Mouse (Mus musculus) T-helper 2 cell (primary cell): Measurements from ENCODE around the gene Gadd45a.
"Not testable (repeated sequence)": the region's sequence is repeated elsewhere in the genome, so short reads cannot be mapped to it uniquely, and the experiment has no call there.

Source experiments
- in situ Hi-C: fragments of 300-600 bp; cut with MboI, MseI; formaldehyde crosslinking; loops from one replicate; pipeline ENCODE4 v1.15.1; 2025; ENCODE audit warnings: high pct_unique_total_duplicates

Gadd45a gene

DNA sequence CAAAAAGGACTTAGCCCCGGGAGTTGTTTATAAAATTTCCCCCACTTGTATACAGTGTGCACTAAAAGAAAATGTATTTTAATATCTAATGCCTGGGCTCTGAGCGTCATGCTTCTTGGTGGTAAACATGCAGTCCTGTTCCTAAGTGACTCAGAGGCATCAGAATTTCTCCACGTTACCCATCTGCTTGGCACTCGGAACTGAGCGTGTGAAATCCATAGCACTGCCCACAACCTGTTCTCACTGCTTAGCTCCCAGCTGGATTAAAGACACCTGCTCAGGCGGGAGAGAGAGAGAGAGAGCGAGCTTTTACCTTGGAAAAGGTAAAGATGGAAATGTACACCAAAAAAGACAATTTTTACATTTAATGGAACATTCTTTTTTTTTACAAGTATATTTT lies 18.3 kb downstream of the Gadd45a start:
- in situ Hi-C loops: not testable (repeated sequence)

DNA sequence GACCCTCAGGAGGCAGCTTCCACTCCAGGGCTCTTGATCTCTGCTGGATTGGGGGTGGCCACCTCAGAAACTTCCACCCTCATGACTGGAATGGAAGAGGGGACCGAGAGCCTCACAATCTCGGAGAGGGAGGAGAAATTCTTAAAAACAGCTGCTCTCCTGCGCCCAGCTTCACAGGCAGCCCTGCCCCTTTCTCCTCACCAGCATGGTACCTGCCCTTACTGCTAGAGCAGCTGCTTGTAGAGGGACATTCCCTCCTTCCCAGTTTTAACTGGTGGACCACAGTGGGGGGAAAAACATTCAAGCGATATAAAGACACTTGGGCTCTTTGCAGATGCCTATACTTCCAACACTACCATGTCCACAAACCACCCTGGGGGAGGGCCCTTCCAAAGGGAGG lies 18.9 kb downstream of the Gadd45a start:
- in situ Hi-C loops: no loop called here

DNA sequence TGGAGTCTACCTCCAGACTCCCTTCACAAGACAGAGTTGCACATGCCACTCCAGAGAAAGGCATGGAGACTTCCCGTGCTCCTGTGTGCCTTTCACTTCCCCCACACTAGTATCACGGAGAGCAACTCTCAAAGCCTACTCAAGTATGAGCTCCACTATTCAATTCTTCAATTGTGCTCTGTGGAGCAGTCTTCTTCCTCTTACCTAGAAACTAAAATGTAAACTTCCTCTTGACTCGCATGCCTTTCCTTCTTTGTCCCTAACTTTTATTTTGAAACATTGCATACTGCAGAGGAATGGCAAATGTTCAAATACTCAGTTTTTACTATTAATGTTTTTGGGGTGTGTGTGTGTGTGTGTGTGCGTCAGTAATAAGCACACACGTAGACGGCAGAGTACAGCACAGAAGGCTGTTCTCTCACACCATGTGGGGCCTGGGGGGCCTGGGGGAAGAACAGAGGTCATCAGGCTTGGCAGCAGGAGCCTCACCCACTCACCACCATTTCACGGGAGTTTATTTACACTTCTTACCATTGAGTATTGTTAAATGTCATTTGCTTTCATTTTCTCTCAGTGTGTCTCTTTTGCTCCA lies 20.6 kb downstream of the Gadd45a start:
- in situ Hi-C loops: no loop called here

- in situ Hi-C loops: no loop called here
Measured at GRCm38 (mm10) chr6:67015739-67016519, 21.3 kb downstream of the Gadd45a start.

DNA sequence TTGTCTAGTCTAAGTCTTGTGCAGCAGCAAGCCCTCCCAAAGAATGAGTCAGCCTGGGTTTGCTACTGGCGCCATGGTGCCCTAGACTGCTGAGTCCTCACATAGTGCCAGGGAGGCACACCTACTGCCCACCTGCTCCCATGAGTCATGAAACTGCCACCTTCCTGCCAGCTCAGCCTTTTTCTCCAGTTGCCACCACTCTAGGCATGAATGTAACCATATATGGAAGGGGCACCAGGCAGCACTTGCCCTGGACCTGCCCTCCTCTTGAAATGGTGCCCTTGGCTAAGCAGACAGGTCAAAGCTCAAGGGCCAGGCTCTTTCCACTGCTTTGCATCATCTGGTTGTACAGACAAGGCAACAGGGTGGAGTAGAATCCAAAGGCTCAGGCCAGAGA lies 22.6 kb downstream of the Gadd45a start:
- in situ Hi-C loops: no loop called here

GRCm38 (mm10) chr6:67013949-67014678 lies 23.1 kb downstream of the Gadd45a start:
- in situ Hi-C loops: no loop called here

GRCm38 (mm10) chr6:67013293-67013948 lies 23.8 kb downstream of the Gadd45a start:
- in situ Hi-C loops: no loop called here

- in situ Hi-C loops: no loop called here
Measured at GRCm38 (mm10) chr6:67011217-67011518, 26.1 kb downstream of the Gadd45a start.

- in situ Hi-C loops: no loop called here
Measured at GRCm38 (mm10) chr6:67010370-67011216, 26.7 kb downstream of the Gadd45a start.

DNA sequence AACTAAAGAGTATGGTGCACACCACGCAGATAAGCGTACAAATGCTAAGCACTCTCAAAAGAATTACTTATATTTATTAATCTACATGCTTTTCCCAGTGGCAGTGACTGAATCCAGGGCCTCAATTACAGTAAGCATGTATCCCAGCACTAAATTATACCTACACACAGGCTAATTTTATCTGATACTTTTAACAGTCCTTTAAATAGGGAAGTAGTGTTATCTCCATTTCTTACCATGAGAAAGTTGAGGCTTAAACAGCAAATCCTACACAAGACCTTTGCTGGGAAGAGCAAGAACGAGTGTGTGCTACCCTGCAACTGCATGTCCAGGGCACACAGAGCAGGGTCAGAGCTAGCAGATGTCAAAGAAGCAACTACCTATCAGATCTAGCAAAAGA lies 27.4 kb downstream of the Gadd45a start:
- in situ Hi-C loops: no loop called here

DNA sequence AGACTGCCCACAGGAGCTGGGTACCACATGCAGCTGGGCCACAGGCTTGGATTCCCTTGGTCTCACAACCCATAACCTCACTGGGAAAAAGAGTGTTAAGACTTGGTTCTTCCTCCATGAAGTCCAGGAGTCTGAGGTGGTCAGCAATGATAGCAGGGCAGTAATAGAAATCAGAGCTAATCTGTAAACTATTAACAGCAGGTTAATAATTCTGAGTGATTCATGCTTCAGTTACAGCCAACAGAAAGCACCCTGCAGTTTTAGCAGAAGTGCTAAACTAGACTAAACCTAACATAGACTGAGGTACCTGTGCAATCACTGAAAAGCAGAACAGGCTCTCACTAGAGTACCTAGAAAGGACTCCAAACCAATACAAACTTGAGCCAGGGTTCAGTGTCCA lies 37.5 kb downstream of the Gadd45a start:
- in situ Hi-C loops: loop anchor here (10.0 kb wide), 1 partner anchor 1015 kb away; no protein-coding TSS in a partner anchor

DNA sequence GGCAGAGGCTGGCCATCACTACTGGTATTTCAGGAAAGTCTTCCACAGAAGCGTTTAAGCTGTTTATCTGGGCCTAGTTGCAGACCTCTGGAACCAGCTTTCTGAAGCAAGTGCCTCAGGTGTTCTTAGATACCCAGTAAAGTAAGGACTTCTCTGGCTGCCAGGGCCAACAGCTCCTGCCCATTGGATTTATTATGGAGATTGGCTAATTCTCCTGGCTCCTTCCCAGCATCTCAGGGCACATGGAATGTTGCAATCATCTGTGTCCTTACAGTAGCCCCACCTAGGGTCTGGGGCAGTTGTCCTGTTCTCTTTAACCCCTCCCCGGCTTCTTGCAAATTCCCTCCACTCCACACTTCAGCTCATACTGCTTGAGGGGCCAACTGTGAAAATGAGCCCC lies 38.6 kb downstream of the Gadd45a start:
- in situ Hi-C loops: loop anchor here (10.0 kb wide), 1 partner anchor 1016 kb away; no protein-coding TSS in a partner anchor

DNA sequence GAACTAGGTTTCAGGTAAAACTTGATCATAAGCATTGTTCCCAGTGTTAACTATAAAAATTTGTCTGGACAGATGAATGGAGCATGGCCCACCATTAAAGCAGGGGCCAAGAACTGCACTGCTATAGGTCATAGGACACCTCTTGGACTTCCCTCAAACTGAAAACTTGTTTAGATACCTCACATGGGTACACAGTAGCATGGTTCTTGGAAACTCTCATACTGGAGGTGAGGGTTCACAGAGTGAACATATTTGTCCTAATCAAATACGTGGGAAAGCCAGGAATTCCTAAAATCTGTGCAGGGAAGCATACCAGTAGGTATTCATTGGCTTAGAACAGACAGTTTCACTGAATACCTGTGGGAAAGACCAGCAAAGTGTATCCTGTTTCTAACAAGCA lies 41.0 kb downstream of the Gadd45a start:
- in situ Hi-C loops: loop anchor here (10.0 kb wide), 1 partner anchor 1019 kb away; no protein-coding TSS in a partner anchor

DNA sequence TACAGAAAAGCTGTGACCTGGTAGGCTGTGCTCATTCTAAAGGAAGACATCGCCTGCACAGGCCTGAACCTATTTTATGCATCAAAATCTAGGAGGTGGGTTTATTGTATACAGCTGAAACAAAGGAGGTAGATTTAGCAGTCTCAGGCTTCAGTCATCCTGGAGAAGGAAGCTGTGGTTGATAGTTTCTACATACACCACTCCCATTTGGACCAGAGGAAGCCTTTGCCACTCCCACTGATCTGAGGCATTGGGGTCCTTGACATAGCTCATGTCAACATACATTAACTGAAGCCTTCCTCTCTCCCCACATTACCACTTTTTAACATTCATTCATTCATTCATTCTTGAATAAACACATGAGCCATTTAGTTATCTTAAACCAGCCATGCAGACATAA lies 41.4 kb downstream of the Gadd45a start:
- in situ Hi-C loops: loop anchor here (10.0 kb wide), 1 partner anchor 1019 kb away; no protein-coding TSS in a partner anchor

- in situ Hi-C loops: loop anchor here (10.0 kb wide), 1 partner anchor 1020 kb away; no protein-coding TSS in a partner anchor
Measured at GRCm38 (mm10) chr6:66994981-66995380, 42.3 kb downstream of the Gadd45a start.

DNA sequence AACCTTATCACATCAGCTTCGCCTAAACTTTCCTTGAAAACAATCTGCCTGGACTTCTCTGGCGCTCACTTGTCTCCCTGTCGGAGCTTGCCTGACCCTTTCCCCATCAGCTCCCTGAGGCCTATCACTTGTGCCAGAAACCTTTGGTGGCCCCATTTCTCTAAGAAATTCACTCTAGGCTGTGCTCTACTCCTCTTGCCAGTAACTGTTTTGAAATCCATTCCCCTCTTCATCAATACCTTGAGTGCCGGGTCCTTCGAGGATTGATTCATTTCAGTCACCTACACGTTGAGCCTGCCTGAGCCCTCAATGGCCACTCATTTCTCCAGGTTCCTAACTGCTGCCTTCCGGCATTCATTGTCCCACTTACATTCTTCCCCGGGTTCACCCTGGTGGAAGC lies 44.5 kb downstream of the Gadd45a start:
- in situ Hi-C loops: loop anchor here (10.0 kb wide), 1 partner anchor 1022 kb away; no protein-coding TSS in a partner anchor

- in situ Hi-C loops: loop anchor here (10.0 kb wide), 1 partner anchor 1023 kb away; no protein-coding TSS in a partner anchor
Measured at GRCm38 (mm10) chr6:66992232-66992631, 45.0 kb downstream of the Gadd45a start.

DNA sequence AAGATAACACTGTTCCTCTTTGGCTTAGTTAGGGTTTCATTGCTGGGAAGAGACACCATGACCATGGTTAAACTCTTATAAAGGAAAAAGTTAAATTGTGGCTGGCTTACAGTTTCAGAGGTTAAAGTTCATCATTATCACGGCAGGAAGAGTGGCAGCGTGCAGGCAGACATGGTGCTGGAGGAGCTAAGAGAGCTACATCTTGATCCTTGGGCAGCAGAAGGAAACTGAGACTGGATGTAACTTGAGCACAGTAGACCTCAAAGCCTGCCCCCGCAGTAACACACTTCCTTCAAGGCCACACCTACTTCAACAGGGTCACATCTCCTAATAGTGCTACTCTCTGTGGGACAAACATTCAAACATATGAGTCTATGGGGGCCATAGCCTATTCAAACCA lies 47.7 kb downstream of the Gadd45a start:
- in situ Hi-C loops: no loop called here

DNA sequence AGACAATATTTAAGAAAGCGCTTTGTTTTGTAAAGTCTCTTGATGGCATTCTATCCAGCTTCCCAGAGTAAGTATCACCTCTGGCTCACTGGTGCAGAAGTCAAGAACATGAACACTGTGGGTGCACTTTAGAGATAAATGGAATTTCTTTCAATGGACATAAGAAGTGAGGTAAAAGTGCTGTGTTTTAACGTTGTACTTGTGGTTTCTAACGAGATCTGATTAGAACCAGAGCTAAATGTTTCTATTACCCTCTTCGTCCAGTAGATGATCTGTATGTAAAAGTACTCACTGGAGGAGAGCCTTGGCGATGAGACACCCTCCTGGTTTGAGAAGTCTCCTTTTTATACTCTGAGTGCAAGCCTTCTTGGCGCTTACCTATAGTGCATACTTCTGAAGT lies 48.2 kb downstream of the Gadd45a start:
- in situ Hi-C loops: no loop called here

- in situ Hi-C loops: no loop called here
Measured at GRCm38 (mm10) chr6:66988363-66988762, 48.9 kb downstream of the Gadd45a start.

DNA sequence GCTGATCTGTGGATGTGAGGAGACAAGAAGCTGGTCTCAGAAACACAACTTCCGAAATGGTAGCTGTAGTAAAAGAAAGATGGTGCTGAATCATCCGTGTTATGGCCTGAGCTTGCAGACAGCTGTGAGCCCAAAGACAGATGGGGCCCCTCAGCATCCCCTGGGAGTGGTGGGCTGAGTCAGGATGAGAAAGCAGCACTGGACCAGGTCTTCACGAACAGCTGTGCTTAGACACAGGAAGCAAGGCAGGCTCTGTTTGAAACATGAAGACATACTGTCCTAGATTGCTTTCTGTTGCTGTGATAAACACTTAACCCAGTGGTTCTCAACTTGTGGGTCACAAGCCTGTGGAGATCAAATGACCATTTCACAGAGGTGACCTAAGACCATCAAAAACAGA lies 49.6 kb downstream of the Gadd45a start:
- in situ Hi-C loops: no loop called here
